Mouse (Mus musculus) neural tube, embryonic 10.5 days (tissue): Measurements from ENCODE around the gene Diaph2.
A peak's percentile ranks its signal among the peaks of the same experiment; 100 is the strongest.
"Not testable (repeated sequence)": the region's sequence is repeated elsewhere in the genome, so short reads cannot be mapped to it uniquely, and the experiment has no call there.

Source experiments
- DNase-seq: peaks from one replicate; pipeline ENCODE4 v3.0.0-alpha.2; 2017; ENCODE audit warnings: low spot score; ENCODE audit errors: extremely low spot score

The Diaph2 gene

GRCm38 (mm10) chrX:130281484-130281883 lies 531.9 kb downstream of the Diaph2 start:
- no peak for DNase-seq

- DNase-seq, result no peak
Observed at GRCm38 (mm10) chrX:130287032-130287431, 537.5 kb downstream of the Diaph2 start.

GRCm38 (mm10) chrX:130289775-130290174 lies 540.2 kb downstream of the Diaph2 start:
- DNase-seq, result no peak

GRCm38 (mm10) chrX:130350808-130351435 lies 601.4 kb downstream of the Diaph2 start:
- DNase-seq, result no peak

- no peak for DNase-seq
Observed at GRCm38 (mm10) chrX:130351480-130351879, 601.9 kb downstream of the Diaph2 start.

- no peak for DNase-seq
Observed at GRCm38 (mm10) chrX:130393508-130394145, 644.1 kb downstream of the Diaph2 start.

GRCm38 (mm10) chrX:130403214-130403613 lies 653.7 kb downstream of the Diaph2 start:
- no peak for DNase-seq

- DNase-seq, result not testable (repeated sequence)
Observed at GRCm38 (mm10) chrX:130407471-130407870, 657.9 kb downstream of the Diaph2 start.

GRCm38 (mm10) chrX:130408985-130409384 lies 659.4 kb downstream of the Diaph2 start:
- no peak for DNase-seq

GRCm38 (mm10) chrX:130423134-130423533 lies 673.6 kb downstream of the Diaph2 start:
- DNase-seq, result no peak

- DNase-seq, result no peak
Observed at GRCm38 (mm10) chrX:130451822-130452487, 702.4 kb downstream of the Diaph2 start.

GRCm38 (mm10) chrX:130452488-130452823 lies 702.9 kb downstream of the Diaph2 start:
- DNase-seq, result no peak

- DNase-seq, result no peak
Observed at GRCm38 (mm10) chrX:130473133-130473532, 723.6 kb downstream of the Diaph2 start.

- DNase-seq, result no peak
Observed at GRCm38 (mm10) chrX:130480877-130481276, 731.3 kb downstream of the Diaph2 start.

GRCm38 (mm10) chrX:130502680-130503464 lies 753.3 kb downstream of the Diaph2 start:
- peak; percentile 17 for DNase-seq

GRCm38 (mm10) chrX:130503465-130503860 lies 753.9 kb downstream of the Diaph2 start:
- no peak for DNase-seq

GRCm38 (mm10) chrX:130505626-130506025 lies 756.1 kb downstream of the Diaph2 start:
- peak; percentile 11 for DNase-seq
